Mouse (Mus musculus) brain, embryonic 14.5 days (tissue): ENCODE data around the gene Nckipsd.

Source experiments
- CTCF ChIP-seq: fragments of 200-500 bp; IDR thresholded peaks from 2 replicates; pipeline ENCODE4 v1.5.1; 2012; ENCODE audit warnings: inconsistent platforms, mild to moderate bottlenecking, moderate library complexity, borderline replicate concordance; ENCODE audit not compliant: insufficient read depth, insufficient read length; ENCODE audit errors: extremely low read depth
- POLR2A ChIP-seq: fragments of 200-500 bp; IDR thresholded peaks from 2 replicates; pipeline ENCODE4 v1.6.1; 2012; ENCODE audit warnings: mild to moderate bottlenecking, inconsistent platforms, borderline replicate concordance; ENCODE audit not compliant: poor library complexity, insufficient read depth, insufficient read length, severe bottlenecking; ENCODE audit errors: extremely low read depth

DNA sequence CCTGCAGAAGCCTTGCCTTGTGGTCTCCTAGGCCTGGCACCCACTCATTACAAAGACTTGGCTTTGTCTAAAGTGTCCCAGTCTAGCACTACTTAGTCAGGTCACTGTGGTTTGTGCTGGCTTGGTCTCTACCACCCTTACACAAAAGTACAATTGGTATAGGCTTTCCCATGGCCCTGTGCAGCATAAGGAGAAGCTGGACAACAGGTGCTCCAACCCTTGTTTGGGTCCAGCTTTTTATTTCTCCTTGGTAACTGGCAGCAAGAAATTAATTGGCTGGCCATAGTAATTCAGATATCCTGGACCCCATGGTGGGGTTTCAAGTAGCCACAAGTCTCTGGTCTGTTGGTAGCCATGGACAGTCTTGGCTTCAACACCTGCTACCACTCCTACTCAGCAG, 1.8 kb upstream of the Nckipsd start:
- no peak for TF ChIP-seq CTCF
- no peak for TF ChIP-seq POLR2A
